Mouse (Mus musculus) layer of hippocampus, adult 18-20 months (tissue): ENCODE measurements around the gene Ube3c. TPM values are rescaled to one million over a fixed set of nuclear protein-coding genes. Genes with fewer than 3 reads are reported as not detected.
"Not testable (repeated sequence)": the region's sequence is repeated elsewhere in the genome, so short reads cannot be mapped to it uniquely, and the experiment has no call there.

Source experiments
- DNase-seq, 2 experiments: peaks; one replicate each; pipeline ENCODE4 v3.0.0; 2022; ENCODE audit warnings: low spot score in 2 of 2
- long read RNA-seq: library from polyadenylated mRNA; stranded (forward); transcript quantifications from one replicate; pipeline ENCODE4 v2.0.0, GENCODE M21; 2021
- total RNA-seq, 2 experiments: library from RNA; stranded (reverse); gene quantifications; 2 replicates each; pipeline ENCODE4 v1.2.3; 2021

Ube3c gene
- total RNA-seq = 10 to 100 TPM; 70.1 to 73.0 TPM
- long read RNA-seq, full-length matches to known transcripts = 78 of 118 reads
- long read RNA-seq, partial matches to known transcripts = 14 of 118 reads
- long read RNA-seq, other reads (novel, unspliced or antisense) = 26 of 118 reads

DNA sequence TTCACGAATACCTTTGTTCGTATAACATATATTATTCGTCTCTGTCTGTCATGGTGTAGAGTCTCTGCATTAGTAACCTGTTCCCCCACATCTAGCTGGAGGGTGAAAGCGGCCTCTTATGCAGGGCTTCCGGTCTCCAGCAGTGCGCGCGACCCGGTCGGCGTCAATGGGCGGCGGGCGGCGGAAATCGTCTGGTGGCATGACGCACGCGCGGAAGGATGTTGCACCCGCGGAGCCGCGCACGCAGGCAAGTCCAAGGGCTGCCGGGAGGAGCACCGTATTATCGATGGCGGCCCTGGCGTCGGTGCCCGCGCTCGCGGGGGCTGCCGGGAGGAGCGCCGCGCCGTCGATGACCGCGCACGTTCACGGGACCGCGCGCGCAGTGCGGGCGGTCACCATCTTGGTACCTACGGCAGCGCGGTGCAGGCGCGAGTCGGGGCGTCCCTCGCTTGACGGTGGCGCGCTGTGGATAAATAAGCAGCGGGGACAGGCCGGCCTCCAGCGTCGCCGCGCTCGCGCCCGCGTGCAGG lies at the start of gene Ube3c:
Gene Ube3c, plus strand, starts transcription at position 395 of the 530 bp plus-strand sequence.
- DNase-seq = peak; percentile 99

DNA sequence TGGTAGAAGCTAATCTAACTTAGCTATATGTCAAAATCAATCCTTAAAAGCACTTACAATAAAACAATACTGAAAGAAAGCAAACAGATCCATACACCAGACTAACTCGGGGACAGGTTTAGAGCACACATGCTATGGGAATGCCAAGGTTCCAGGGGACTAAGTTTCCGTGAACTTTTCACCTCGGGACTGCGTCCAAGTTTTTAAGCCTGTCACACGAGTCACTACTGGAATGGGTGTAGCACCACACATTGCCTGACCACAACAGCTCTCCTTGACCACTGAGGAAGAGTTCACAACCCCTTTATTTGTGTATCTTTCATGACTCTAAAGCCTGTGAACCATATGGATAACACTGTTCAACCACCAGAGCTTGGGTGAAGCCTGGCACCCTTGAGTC lies 8.9 kb upstream of the Ube3c start:
- no peak for DNase-seq

DNA sequence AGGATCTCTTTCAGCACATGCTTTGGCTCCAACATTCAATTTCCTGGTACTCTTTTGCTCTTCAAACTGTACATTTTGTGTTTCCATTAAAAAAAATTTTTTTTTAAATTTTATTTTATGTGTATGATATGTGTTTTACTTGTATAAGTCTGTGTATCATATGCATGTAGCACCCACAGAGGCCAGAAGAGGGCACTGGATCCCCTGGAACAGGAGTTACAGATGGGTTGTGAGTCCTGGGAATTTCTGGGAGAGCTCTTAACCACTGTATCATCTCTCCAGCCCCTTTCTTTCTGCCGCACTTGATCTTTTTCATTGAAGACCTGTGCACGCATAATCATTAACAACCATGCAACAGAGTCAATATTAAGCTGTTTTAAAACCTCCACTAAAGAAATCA lies 8.4 kb upstream of the Ube3c start:
- no peak for DNase-seq

DNA sequence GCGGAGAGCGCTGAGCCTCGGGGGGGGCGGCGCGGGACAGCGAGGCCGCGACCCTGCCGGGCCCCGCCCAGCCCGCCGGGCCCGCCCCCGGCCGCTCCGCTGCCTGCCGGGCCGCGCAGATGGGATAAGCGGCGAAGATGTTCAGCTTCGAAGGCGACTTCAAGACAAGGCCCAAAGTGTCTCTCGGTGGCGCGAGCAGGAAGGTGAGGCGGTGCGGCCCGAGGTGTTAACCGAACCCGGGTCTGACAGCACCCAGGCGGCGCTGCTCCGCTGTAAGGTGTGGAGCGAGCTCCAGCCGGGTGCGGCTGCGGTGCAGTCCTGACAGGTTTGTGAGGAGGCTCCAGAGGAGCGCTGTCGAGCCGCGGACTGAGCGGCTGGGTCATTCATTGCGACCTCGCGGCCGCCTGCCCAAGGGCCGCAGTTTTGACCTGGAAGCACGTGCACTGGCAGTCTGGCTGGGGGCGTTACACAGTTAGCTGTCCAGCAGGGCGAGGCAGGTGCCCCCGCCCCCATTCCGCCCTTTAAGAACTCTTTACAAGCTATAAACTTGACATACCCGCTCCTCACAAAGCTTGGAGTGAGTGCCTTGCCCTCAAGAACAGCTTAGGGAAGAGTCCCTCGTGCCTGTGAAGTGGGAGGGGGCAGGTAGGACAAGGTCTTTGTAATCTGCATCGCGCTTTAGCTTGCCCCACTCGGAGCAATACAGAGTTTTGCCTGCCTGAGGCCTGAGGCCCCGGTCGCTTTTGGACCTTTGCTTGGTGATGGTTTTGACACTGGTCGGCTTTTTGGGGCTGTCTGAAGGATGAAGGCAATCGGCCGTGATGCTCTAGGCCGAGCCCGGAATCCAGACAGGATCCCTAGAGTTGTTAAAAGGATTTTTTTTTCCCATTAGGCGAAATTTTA lies 587 bp downstream of the Ube3c start:
- DNase-seq = no peak

DNA sequence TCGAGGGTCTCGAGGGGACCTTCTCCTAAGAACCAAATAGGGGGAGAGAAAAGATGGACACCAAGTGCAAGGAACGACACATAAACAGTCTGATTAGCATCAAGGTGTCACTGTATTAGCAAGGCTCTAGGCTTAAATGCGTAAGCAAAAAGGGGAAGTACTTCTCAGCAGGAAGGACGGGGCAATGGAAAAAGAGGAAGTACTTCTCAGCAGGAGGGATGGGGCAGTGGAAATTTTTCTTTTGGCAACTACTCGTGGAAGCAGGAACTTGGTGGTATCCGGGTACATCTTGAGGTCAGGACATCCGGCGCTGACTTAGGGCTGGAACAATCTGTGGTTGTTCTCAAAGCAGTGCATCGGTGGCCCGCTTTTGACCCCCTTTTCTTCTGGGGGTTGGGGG lies 5.2 kb downstream of the Ube3c start:
- not testable (repeated sequence) for DNase-seq

DNA sequence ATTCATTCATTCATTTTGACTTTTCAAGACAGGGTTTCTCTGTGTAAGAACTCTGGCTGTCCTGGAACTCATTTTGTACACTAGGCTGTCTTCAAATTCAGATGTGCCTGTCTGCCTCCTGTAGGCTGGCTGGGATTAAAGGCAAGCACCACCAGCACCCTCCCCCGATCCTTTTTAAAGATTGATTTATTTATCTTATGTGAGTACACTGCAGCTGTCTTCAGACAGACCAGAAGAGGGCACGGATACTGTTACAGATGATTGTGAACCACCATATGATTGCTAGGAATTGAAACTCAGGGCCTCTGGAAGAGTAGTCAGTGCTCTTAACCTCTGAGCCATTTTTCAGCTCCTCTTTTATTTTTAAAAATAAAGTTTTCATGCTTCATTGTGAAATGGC lies 6.0 kb downstream of the Ube3c start:
- no peak for DNase-seq

DNA sequence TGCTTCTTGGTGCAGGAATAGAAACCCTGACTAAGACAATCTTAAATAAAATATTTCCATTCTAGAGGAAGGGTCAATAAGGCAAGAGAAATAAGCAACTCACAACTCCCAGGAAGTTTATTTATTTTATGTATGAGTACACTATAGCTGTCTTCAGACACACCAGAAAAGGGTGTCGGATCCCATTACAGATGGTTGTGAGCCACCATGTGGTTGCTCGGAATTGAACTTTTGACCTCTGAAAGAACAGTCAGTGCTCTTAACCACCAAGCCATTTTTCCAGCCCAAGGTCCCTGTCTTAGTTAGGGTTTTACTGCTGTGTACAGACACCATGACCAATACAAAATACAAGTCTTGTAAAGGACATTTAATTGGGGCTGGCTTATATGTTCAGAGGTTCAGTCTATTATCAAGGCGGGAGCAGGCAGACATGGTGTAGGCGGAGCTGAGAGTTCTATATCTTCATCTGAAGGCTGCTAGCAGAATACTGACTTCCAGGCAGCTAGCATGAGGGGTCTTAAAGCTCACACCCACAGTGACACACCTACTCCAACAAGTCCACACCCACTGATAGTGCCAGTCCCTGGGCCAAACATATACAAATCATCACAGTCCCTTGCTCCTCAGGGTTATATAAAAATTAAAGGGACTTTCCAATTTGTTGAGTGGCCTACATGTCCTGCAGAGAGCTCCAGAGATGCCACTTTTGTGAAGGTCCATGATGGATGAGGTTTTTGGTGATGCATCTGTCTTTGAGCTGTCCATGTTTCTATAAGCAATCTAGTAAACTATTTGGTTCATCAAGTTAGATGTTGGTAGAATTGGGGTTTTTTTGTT lies 9.0 kb downstream of the Ube3c start:
- no peak for DNase-seq

DNA sequence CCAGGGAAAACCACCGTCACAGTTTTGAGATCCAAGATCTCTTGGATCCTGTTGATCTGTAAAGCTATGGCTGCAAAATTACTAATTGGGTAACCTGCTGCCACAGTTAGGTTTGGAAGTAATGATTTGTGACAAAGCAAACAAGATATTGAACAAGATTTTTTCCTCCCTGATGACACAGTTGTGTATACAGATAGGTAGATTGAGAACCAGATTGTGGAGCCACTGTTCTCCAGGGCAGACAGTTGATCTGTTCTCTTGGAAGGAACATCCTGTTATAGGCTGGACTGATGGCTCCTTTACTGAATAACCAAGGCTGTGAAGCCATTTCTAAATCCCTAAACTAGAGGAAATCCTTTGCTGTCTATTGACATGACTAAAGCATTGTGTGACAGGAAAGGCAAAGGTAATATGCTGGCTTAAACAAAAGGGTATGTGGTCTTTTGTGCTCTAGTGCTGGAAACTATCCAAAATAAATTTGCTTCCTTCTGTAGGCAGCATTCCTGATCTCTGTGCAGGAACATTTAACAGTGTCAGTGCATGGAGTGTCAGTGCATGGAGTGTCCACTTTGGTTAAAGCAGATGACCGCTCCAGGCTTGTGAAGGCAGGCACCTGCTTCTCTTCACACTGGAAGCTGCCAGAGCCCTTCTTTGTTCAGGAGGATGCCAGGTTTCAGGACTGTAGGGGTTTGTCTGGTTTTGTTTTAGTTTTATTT lies 15.0 kb downstream of the Ube3c start:
- DNase-seq = peak in 1 of 2 experiments; percentile 11

DNA sequence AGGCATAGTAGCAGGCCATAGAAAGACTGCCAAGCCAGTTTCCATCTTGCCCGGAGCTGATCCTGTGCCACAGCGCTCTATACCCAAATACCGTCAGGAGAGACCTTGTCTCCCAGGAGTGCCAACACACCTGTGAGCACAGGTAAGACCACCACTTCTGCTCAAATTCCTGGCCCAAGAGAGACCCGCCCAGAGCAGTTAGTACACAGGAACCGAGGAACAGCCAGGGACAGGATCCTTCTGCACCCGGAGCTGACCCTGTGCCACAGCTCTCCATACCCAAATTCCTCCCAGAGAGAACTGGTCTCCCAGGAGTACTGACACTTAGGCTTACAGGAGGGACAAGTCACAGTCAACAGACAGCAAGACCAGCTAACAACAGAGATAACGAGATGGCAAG lies 23.1 kb downstream of the Ube3c start:
- DNase-seq = not testable (repeated sequence)

DNA sequence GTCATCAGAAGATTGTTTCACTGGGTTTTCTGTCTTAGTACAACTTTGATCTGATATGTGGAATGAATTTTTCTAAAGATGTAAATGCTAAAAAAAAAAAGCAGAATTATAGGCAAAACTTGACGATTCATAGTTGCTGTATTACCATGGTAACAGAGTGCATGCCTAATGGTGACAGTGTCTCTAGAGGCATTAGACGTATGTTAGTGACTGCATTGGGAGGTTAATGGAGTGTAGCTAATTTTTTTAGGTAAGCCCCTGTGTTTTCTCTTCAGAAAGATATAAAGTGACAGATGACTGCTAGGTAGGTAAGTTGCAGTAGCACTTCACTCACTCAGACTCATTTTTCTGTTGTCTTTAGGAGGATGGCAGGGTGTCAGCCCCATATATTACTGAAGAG lies 37.5 kb downstream of the Ube3c start:
- no peak for DNase-seq

DNA sequence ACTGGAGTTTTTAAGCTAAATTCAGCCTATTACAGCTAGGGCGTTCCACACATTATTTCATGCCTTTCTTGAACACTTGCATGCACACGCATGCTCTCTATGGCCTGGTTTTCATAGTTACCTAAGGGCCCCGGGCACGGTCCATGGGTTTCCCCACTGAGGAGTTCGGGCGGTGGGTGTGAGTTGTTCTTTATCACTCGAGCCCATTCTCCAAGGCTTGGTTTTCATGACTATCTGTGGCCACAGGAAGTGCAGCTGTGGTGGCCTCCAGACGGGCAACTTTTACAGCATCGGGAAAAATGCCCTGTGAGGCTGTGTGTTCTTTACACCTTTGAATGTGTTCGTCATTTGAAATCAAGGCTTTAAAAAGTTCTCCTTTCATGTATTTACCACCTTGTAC lies 56.6 kb downstream of the Ube3c start:
- DNase-seq = no peak

DNA sequence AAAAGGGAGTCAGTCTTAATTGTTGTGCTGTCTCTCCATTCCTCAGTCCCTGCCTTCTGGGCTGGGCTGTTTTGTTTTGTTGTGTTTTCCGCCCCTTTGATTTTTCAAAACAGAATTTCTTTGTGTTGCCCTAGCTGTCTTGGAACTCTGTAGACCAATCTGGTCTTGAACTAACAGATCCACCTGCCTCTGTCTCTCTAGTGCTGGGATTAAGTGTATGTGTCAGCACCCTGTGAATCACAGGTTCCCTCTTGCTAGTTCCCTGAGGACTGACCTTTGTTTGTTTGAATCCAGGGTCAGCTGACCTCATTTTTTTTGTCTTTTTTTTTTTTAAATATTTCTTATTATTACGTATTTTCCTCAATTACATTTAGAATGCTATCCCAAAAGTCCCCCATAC lies 60.9 kb downstream of the Ube3c start:
- DNase-seq = no peak

DNA sequence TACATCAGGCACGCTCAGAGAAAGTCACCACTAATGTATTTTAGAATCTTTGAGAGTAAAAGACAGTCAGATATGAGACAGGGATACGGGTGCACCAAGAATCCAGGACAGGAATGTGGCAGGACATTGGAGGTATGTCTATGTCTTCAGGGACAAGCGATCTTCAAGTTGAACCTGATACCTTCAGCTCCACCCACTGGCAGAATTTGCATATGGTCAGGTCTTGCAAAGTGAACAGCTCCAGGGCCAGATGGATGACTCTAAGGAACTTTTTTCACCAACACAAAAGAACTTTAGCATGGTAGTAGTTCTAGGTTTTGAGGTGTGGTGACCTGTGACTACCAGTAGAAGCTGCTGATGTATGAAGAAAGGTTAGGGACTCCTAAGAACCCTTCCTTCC lies 62.7 kb downstream of the Ube3c start:
- no peak for DNase-seq

DNA sequence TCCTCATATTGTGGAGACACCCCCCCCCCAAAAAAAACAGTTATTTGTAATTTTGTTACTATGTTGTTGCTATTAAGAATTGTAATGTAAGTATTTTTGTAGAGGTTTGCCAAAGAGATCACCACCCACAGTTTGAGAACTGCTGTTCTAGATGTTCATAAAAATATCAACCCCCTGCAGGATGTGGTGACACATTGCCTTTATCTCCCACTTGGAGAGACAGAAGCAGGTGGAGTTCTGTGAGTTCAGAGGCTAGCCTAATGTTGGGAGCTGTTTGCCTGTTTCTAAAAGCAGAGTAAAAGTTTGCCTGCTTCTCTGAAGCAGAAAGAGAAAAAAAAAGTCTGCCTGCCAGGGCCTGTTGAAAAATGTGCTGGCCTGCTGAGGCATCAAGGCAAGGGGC lies 67.3 kb downstream of the Ube3c start:
- DNase-seq = no peak

DNA sequence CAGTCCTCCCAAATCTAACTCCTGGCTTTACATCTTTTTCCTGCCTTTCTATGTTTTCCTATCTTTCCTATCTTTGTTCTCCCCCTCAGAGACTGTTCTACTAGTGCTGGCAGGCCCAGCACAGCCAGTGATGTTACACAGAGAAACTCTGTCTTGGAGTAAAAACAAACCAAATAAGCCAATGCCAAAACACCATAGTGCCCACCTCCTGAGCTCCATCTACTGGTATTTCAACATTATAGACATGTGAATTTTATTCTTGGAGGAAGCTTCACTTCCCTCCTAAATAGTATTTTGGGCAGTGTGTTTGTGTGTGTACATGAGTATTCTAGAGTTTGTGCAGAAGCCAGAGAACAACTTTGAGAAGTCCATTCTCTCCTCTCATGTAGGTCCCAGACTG lies 67.8 kb downstream of the Ube3c start:
- DNase-seq = no peak

DNA sequence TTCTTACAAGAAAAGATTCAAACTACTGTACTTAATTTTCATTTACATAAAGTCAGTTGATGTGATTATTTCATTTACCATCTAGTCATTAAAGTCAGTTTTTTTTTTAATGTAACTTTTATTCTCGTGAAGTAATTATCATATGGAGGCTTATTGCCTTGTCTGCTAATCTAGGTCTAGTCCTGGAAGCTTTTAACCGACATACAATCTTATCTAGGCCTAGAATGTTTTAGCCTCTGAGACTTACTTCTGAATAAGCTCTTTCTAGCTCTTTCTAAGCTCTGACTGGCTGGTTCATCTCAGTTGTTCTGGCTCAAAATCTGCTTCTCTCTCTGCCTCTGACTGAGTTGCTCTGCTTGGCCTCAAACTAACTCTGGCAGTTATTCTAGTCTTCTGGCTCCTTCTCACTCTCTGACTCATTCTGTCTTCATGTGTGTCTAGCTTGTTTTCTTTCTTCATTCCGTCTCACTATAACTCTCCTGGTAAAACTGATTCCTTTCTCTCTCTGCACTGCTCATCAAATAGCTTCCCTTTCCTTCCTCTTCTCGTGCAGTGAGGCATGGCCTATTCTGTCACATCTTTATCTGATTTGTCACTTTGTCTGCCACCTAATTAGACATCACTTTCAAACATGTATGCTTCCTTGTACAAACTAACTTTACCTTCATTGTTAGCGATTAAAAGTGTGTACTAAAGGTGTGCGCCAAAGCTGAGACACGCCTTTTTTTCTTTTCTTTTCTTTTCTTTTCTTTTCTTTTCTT lies 72.3 kb downstream of the Ube3c start:
- no peak for DNase-seq

DNA sequence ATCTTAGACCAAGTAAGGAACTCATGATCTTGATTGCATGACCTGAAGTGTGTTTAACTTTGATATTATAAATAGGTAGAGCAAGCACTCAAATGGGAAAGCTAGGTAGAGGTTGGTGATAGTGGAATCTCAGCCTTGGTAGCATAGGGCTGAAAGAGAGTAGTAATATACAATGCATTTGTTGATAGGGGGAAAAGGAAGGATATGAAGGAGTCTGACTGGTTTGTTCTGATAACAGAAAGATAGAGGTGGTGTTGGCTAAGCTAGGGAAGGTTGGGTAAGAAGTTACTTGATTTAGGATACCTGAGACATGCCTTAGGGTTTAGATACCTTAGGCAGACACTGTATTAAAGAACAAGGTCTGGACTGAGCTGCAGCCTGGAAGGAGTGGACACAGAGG lies 82.7 kb downstream of the Ube3c start:
- DNase-seq = no peak

DNA sequence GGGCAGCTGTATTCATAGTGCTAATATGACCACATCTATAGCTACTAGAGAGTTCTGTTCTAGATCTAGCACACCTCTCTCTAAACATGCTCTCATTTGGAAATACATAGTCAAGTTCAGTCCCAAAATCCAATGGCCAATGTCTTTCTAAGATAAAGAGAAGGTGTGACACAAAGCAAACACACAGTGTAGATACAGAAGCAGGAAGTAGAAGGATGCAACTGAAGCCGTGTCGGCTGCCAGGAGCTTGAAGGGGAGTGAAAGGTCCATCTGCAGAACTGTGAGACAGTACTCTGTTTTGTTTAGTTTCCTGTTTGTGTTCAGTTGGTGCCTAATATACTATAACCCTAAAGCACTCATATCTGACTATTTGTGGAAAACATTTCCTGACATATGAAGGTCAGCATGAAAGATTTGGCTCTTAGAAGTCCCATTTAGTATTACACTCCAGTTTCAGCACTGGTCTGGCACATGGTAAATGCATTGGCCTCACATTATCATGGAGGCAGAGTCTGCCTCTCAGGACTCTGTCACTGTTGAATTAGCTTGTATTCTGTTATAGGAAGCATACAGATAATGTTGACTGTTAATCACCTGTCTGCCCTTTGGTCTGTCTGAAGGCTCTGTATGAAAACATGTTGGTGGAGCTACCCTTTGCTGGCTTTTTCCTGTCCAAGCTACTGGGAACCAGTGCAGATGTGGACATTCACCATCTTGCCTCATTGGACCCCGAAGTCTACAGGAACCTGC lies 88.7 kb downstream of the Ube3c start:
- DNase-seq = no peak

DNA sequence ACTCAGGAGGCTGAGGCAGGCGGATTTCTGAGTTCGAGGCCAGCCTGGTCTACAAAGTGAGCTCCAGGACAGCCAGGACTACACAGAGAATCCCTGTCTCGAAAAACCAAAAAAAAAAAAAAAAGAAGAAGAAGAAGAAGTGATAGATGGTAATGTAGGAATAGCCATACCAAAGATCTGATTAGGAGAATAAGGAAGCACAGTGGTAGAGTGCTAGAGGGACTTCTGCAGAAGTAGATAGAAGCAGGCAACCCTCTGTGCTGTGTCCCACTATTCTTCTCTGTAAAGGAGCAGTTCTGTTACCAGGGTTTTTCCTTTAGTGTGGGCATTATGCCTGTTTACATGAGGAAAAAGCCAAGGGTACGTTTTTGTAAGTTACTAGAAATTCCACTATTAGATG lies 92.2 kb downstream of the Ube3c start:
- DNase-seq = not testable (repeated sequence)

DNA sequence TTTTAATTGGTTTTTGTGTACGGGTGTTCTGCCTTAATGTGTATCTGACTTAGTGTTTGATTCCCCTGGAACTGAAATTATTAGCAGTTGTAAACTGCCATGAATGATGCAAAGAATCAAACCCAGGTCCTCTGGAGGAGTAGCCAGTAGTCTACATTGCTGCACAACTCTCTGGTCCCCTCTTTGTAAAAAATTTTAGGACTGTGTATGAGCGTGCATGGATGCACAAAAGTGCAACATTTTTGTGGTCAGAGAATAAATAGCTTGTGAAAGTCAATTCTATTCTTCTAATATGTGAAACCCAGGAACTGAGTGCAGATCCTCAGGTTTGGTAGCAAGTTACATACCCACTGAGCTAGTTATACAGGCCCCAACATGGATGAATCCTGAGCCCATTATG lies 96.3 kb downstream of the Ube3c start:
- no peak for DNase-seq
